Mouse (Mus musculus) cerebellum, adult 8-10 months (tissue): ENCODE results near the gene Cyp2c23.

ENCODE experiments used
- DNase-seq: peaks from one replicate; pipeline ENCODE4 v3.0.0; 2022

Gene Cyp2c23

DNA sequence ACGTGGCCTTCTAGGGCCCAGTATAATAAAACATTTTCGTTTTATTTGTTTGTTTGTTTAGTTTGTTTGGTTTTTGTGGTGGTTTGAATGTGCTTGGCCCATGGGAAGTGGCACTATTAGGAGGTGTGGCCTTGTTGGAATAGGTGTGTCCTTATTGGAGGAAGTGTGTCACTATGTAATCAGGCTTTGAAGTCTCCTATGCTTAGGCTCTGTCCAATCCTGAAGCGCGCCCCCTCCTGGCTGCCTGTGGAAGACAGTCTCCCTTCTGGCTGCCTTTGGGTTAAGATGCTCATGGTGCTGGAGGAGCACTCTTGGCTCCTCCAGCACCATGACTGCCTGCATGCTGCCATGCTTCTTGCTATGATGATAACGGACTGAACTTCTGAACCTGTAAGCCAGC lies 5.9 kb downstream of the Cyp2c23 start:
- no peak for DNase-seq

DNA sequence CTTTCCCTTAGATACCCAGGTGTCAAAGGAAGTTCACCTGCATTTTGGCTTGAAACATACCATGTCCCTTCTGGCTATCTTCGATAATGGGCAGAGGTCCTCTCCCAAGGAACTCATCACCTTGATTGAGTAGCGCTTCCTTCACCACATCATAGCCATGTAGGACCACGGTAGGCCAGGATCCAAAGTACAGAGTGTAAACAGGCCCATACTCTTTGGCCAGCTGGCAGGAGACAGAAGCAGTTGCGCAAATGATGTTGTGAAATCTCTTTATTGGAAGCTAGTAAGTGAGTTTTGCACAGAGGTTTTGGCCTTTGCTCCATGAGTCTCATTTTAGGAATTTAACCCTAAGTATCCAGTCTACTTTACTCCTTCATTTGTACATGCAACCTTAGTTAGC lies 7.5 kb downstream of the Cyp2c23 start:
- DNase-seq = no peak

DNA sequence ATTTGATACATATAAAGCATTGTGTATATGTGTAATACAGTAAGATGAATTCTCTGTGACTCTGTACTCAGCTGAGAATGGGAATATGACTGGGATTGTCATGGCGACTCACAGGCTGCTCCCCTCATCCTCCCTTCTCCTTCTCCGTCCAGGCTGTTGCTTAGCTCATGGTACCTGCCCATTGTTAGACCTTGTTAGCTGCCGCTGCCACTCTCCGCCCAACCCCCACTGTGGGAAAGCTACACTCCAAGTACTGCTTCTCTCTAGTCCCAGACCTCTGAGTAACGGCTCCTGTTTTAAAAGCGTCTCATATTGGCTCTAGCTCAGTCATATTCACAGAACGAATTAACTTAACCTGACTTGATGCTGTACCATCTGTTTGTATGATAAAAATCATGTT lies 9.3 kb downstream of the Cyp2c23 start:
- DNase-seq = no peak

DNA sequence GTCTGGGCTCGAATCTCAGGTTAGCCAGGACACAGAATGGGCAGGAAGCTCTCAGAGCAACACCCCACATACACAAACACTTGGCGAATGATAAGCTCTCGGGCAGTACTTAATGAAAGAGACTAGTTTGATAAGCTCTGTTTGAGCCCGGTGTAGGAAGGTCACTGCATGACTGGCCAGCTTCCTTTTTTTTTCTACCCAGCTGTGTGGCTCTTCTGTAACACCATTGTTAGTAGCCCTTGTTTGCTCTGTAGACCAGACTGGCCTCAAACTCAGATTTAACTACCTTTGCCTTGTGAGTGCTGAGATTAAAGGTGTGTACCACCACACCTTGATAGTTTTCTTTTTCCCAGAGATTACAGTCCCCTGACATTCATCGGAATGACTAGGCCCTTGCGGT lies 15.1 kb downstream of the Cyp2c23 start:
- DNase-seq = no peak

DNA sequence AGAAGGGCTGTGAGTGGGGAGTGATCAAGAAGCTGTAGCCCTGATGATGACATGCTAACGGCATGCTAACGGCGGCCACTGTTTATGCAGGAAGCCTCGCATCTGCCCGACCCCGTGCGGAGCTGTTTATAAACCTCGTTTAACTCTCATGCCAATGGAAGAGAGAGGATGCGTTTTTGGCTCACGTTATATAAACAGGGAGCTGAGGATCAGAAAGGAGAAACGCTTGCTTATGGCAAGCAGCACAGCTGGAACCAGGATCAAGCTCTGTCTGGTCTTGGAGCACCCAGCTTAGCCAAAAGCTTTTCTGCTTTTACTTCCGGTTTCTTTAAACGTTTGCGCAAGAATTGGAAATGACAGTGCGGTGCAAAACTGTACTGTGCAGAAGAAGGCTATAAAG lies 20.2 kb downstream of the Cyp2c23 start:
- DNase-seq = no peak

DNA sequence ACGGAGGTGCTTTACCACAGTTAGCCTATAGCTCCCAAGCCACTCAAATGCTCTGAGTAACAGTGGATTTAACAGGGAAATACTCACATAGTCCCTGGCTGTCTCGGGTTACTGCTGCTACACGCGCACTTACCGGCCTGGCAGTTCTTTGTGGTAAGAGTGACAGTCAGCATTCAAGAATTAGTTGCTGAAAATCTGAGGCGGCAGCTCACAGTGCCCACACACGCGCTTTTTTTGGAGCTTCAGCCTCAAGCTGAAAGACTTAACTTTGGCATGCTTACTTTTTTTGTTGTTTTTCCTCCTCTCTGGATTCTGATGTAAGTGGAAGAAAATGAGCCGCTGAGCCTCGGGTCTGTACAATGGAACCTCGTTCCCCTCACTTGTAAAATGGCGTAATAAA lies 21.8 kb downstream of the Cyp2c23 start:
- DNase-seq = no peak

DNA sequence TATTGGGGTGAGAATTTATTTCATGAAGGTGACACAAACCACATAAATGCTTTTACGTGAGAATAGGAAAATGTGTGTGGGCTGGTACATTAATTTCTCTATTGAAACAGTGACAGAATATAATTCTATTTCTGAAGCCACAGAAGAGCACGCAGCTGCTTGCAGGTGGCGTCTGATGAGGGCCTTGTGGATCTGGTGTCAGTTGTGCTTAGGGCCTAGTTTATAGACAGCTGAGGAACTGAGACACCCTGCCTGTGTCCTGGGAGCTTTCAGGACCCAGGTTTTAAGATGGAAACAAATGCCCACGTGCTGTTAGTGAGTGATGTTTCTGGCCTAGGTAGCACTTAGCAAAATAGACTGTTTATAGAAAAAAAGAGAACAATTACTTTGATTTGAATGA lies 24.0 kb downstream of the Cyp2c23 start:
- no peak for DNase-seq

DNA sequence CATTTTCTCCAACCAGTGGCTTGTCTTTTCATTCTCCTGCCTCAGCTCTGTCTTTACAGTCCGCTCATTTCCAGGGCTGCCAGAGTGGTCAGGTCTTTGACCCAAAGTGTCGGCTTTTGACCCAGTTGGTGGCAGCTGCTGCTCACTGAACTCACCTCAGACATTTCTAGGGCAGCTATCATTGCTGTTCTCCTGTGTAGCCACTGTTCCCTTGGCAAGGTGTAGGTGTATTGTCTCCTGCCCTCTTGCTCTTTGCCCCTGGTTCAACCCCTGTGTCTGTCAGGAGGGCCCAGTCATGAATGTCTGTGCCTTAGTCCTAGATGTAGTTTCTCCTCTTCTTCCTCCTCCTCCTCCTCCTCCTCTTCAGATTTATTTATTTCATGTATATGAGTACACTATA lies 24.7 kb downstream of the Cyp2c23 start:
- no peak for DNase-seq

DNA sequence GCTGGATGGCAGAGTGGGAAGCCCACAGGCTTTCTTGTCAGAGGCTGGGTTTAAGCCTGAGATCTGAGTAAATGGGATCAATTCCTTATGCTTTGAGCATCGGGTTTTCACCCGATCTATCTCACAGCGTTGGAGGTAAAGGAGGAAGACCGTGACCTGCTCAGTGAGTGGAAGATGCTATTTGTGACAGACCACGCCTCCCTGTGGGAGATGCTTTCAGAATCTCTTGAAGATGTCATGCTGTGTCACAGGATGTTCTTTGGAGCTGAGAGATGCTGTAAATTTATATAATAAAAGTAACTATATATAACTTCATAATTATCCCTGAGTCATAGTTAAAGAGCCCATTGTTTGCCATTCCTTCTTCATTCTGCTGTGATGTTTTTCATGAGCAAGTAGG lies 28.3 kb downstream of the Cyp2c23 start:
- DNase-seq = no peak

DNA sequence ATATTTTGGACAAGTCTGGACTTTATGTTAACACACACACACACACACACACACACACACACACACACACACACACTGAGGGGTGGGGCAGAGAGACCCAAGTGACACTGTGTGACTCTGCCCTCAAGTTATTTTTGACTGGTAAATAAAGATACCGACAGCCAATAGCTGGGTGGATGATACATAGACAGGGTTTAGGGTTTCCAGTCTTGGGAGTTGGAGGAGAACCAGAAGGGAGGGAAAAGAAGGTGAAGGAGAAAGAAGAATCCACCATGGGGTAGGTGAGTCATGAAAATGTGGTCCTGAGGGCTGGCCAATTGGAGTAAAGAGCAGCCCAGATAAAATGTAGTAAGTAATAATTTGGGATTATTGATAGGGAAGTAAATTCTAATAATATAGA lies 28.9 kb downstream of the Cyp2c23 start:
- no peak for DNase-seq

DNA sequence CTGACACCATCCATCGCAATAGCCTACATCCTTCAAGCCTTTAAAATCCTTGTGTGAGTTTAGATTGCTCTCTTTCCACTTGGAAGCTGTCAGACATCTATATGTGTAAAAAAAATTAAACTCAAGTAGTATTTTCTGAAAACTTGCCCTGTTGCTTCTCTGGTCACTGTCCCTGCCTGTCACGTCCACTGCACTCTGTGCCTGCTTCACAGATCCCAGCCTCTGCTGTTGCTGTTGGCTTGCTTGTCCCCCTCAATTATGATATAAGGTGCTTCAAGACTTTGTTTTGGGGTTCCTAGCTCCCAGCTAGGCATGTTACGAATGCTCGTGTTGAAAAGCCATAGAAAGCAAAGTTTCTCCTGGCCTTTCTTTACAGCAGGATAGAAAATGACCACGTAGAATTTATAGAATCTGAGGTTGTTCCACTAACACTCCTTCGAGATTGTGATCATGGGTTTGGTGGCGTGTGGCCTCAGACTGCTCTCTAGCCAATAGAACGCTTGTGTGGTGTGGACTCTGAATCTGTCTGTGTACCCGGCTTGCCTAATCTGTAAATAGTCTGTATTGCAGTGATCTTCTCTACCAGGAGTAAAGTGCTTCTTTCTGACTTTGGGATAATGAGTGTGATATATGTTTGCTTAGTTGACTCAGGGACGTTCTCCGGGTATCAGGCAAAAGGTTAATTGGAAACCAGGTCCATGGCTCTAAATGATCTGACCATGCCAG lies 30.0 kb downstream of the Cyp2c23 start:
- DNase-seq = no peak

DNA sequence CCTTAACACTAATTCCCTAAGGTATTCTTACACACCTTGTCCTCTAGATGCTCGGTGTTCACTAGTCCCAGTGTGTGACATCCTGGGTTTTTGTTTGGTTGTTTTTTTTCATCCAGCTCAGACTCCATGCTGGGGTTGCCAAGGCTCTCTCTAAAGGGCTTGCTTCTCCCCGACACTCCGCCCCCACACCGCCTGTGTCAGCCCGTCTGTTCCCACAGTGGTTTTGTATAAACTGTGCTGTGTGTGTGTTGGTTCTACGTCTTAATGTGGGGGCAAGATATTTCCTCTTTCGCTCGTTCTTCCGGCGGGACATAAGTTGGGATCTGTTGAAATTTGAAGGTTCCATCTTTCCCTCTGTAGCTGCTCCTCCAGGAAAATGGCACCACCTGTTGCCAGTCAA lies 30.9 kb downstream of the Cyp2c23 start:
- DNase-seq = no peak

DNA sequence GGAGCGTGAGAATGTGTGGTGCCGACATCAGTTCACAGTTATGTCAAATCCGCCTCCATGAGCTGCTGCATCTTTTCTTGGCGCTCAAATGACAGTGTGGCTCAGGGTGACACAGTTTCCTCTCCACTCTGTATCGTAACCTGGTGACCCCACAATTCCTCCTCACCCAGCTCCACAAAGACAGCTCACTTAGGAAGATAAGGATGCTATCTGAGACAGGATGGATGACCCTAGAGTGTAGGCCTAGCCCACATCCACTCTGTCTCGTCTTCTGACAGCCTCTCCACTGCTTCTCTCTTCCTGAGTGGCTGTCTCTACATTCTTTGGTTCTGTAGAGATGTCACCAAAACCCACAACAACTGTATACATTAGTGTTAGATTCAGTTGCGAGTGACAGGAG lies 33.6 kb downstream of the Cyp2c23 start:
- no peak for DNase-seq

DNA sequence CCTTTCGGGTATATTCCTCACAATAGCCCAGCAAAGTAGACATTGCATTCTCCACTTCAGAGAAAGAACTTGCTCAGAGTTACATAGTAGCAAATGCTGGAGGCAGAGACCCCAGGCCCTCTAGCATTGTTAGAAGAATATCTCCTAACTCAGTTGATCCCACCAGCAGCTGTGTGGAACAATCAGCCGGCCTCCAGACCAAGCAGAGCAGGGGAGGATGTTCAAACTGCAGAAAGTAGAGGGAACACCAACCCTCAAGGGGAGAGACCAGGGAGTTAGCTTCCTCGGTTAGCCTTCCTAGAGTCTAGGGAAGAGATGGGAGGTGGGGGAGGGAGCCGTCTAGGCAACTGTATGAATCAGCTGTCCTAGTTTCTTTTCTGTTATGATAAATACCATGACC lies 36.5 kb downstream of the Cyp2c23 start:
- no peak for DNase-seq

DNA sequence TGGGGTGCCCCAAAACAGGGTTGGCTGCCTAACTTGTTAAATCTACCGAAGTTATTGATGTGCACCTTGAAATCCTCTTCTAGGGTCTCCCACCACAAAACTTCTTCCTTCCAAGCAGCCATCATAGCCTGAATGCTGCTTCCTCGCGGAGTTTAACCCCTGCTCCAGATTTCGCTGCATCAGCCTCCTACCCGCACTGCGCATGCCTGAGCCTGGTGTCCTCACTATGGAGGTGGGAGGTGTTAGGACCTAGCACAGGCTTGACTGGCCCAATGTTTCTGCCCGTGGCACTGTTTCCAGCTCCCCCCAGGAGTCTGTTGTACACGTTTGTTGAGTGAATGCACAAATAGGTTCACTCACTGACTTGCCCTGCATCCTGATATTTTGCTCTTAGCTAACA lies 38.6 kb downstream of the Cyp2c23 start:
- no peak for DNase-seq

DNA sequence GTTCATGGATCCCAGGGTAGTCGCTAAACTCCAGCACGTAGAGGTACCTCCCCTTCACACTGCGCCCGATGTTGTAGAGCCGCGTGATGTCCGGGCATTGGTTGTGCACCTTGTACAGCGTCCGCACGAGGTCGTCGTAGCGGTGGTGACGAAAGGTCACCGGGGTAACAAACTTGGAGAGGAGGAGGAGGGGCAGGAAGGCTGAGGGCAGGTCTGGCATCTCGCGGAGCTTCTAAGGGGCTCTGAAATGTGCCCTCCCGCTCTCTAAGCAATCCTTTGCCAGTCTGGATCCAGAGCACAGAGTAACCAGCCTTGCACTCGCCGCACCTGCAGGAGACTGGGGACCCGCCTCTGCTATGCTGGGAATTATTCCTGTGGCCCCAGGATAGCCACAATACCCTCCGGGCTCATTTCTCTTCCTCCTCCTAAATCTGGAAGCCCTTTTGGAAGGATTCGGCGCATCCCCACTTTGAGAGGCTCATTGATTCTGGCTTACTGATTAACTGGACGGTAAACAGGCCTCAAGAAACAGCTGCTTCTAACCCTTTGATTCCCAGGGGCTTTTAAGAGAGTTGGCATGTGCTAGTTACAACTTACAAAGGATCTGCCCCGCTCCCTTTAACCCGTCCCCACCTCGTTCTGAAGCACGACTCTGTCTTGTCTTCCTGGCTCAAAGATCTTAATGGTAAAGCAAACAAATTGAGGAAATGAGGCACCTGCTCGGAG lies 42.8 kb downstream of the Cyp2c23 start, which contains the start of gene Cpn1:
TSS of gene Cpn1 (minus strand) at position 488 of the 726 bp plus-strand sequence.
- no peak for DNase-seq

DNA sequence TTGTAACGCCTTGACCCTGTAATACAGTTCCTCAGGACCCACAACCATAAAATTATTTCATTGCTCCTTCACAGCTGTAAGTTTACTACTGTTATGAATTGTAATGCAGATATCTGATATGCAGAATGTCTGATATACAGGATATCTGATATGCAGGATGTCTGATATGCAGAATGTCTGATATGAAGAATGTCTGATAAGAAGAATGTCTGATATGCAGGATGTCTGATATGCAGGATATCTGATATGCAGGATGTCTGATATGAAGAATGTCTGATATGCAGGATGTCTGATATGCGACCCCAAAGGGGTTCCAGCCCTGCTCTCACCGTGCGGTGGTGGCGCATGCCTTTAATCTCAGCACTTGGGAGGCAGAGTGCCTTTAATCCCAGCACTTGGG lies 47.0 kb downstream of the Cyp2c23 start:
- no peak for DNase-seq

DNA sequence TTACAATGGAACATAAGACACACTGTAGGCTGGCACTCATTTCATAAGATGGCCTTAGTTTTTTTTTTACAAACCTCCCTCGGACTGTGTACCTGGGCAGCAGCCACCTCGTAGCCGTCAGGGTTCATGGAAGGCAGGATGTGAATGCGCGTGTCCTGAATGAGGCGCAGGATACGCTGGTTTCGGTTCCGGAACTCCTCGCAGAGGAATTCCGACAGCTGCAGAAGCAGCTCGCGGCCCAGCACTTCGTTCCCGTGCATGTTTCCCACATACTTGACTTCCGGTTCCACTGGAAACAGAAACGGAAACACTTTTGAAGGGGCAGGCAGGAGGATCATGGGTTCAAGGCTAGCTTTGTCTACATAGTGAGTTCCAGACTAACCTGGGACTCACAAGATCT lies 48.3 kb downstream of the Cyp2c23 start:
- DNase-seq = no peak

DNA sequence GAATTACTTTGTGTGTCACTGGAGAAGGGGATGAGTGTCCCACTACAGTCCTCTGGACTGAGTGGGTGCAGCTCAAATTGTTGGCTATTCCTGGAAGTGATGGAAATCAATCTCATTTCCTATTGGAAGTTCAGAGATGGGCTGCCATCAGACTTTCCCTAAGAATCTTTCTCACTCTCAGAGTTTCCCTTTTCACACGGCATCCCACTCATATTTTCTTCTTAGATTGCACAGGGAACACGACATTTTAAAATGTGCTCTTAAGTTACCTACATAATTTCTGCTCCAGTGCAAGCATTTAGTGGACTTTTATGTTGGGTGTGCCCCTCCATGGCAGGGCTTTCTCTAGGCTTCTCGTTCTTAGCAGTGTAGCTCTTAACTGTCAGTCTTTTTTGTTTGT lies 51.2 kb downstream of the Cyp2c23 start:
- no peak for DNase-seq

DNA sequence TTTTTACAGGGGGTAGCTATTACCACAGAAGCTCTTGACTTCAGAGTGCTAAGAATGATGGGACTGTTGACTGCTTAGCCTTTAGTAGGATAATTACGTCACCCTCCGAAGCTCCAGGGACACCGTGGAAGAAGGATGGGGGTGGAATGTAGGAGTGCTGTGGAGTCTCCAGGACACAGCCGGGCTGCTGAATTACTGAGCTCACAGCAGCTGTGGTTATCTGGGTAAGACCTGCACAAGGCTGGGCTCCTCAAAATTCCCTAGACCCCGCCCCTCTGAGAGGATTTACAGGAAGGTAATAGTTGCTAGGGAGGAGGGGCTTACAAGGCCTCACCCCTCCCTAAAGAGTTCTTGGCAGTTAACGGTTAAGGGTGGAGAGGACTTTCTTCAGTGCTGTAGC lies 52.3 kb downstream of the Cyp2c23 start:
- DNase-seq = no peak

DNA sequence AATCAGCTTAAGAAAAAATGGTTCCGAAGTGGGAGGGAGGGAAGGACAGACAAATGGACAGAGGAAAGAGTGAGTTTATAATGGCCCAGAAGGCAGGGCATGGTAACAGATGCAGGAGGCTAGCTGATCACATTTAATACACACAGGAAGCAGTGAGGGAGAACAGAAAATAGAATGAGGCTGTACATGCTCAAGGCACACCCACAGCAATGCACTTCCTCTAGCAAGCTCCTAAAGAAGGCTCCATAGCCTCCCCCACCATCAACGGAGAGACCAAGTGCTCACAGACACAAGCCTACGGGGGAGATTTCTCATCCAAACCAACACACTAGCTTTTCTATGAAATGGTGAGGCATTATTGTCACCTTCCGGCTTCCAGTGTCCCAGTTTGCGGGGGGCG lies 54.8 kb downstream of the Cyp2c23 start:
- DNase-seq = no peak

DNA sequence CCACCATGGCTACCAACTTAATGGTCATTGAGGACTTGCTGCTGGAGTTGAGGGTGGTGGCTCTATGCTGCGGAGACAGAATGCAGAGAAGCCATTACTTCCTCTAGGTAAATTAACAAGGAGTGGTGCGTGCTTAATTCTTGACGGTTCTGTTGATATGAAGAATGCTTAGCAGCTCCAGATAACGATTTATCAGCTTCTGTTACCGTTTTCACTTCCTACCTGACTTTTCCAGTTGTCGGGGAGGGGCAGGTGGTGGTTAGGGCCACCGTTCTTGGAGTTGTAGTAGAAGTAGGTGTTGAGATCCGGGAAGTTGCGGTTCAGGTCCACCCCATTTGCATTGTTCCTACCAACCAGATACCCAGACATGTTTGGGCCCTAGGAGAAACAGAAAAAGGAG lies 55.3 kb downstream of the Cyp2c23 start:
- no peak for DNase-seq

DNA sequence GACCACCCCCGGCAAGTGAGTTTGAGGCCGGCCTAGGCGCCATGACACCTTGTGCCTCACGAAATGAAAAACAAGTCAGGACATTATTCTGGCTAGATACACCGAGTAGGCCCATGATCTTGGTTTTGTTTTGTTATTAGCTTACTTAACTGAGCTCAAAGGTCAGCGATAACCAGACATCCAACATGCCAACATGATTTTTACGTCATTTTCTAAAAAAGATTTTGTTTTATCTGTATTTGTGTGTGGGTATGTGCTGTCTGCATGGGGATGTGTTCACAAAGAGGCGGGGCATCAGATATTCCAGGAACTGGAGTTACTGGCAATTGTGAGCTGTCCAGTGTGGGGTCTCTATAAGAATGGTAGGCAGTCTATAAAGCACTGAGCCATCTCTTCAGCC lies 56.9 kb downstream of the Cyp2c23 start:
- no peak for DNase-seq

DNA sequence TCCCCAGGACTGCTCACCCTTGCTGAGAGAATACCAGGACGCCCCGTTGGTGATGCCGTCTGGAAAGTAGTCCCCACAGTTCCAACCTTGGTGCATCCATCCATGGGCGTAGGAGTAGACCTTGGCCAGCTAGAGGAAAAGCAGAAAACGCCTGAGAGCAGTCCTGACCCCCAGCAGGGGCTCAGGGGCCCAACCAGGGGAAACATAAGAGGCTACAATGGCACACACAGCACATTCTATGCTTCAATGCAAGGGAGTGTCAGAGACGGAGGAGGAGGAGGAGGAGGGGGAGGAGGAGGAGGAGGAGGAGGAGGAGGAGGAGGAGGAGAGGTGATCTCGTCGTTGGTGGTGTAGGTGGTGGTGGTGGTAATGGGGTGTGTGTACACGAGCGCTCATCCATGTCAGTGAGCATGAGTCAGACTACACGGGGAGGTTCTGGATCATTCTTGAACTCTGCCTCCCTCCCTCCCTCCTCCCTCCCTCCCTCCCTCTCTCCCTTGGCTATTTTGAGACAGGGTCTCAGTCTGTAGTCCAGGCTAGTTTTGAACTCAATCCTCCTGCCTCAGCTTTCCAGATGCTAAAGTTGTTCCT lies 60.5 kb downstream of the Cyp2c23 start:
- no peak for DNase-seq

DNA sequence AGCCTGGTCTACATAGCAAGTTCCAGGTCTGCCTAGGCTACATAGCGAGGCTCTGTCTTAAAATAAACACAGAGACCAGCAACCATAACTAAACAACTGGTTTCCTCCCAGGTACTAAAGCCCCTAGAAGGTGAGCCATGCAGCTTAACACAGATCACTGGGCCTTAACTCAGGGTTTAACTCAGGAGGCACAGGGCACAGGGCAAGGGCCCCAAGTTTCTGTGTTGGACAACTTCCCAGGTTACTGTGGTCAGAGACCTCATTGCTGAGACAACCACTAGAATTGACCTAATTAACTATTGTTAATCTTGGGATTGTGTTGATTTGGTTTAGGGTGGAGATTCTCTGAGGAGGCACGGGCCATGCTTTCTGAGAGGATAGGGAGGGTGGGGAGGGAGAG lies 62.5 kb downstream of the Cyp2c23 start:
- no peak for DNase-seq
